Mouse (Mus musculus): ENCODE measurements at regions not wholly inside any gene's neighbourhood (a gene's known extent, or its start where the extent isn't known, plus 50 kb on each side); places are given as distances from the start of the nearest gene placed in this dataset.

- peak; percentile 43 for DNase-seq (ENCODE audit: low read depth)
- no peak for TF ChIP-seq POLR2A (IDR thresholded peaks at IDR 0.05; ENCODE audit: borderline replicate concordance, extremely low read depth, insufficient read depth, insufficient read length, poor library complexity, severe bottlenecking)
- peak; percentile 34; the same call in 1 of the 2 replicates for TF ChIP-seq CTCF (IDR thresholded peaks at IDR 0.05; ENCODE audit: borderline replicate concordance, extremely low read depth, insufficient read depth, insufficient read length)
Measured at GRCm38 (mm10) chr6:112026261-112027205, 247.0 kb upstream of the Lmcd1 start.

- peak; percentile 89 for DNase-seq (ENCODE audit: low read depth)
- no peak for TF ChIP-seq POLR2A (IDR thresholded peaks at IDR 0.05; ENCODE audit: borderline replicate concordance, extremely low read depth, insufficient read depth, insufficient read length, poor library complexity, severe bottlenecking)
- no peak for TF ChIP-seq CTCF (IDR thresholded peaks at IDR 0.05; ENCODE audit: borderline replicate concordance, extremely low read depth, insufficient read depth, insufficient read length)
Measured at GRCm38 (mm10) chr6:112050548-112051184, 222.9 kb upstream of the Lmcd1 start.

- DNase-seq (ENCODE audit: low read depth): peak; percentile 14
- TF ChIP-seq CTCF (IDR thresholded peaks at IDR 0.05; ENCODE audit: borderline replicate concordance, extremely low read depth, insufficient read depth, insufficient read length) (no peak), POLR2A (IDR thresholded peaks at IDR 0.05; ENCODE audit: borderline replicate concordance, extremely low read depth, insufficient read depth, insufficient read length, poor library complexity, severe bottlenecking) (no peak)
Measured at GRCm38 (mm10) chr6:112052193-112052592, 221.4 kb upstream of the Lmcd1 start.

GRCm38 (mm10) chr6:112057895-112058294 lies 215.7 kb upstream of the Lmcd1 start:
- DNase-seq (ENCODE audit: low read depth): no peak
- TF ChIP-seq CTCF (IDR thresholded peaks at IDR 0.05; ENCODE audit: borderline replicate concordance, extremely low read depth, insufficient read depth, insufficient read length): no peak
- no peak for TF ChIP-seq POLR2A (IDR thresholded peaks at IDR 0.05; ENCODE audit: borderline replicate concordance, extremely low read depth, insufficient read depth, insufficient read length, poor library complexity, severe bottlenecking)

GRCm38 (mm10) chr6:112062956-112063355 lies 210.6 kb upstream of the Lmcd1 start:
- peak; percentile 20 for DNase-seq (ENCODE audit: low read depth)
- TF ChIP-seq POLR2A (IDR thresholded peaks at IDR 0.05; ENCODE audit: borderline replicate concordance, extremely low read depth, insufficient read depth, insufficient read length, poor library complexity, severe bottlenecking) (no peak), CTCF (IDR thresholded peaks at IDR 0.05; ENCODE audit: borderline replicate concordance, extremely low read depth, insufficient read depth, insufficient read length) (no peak)

- TF ChIP-seq POLR2A (IDR thresholded peaks at IDR 0.05; ENCODE audit: borderline replicate concordance, extremely low read depth, insufficient read depth, insufficient read length, poor library complexity, severe bottlenecking) (no peak), CTCF (IDR thresholded peaks at IDR 0.05; ENCODE audit: borderline replicate concordance, extremely low read depth, insufficient read depth, insufficient read length) (no peak)
- DNase-seq (ENCODE audit: low read depth): no peak
Measured at GRCm38 (mm10) chr6:112090597-112090996, 183.0 kb upstream of the Lmcd1 start.

- peak; percentile 84 for DNase-seq (ENCODE audit: low read depth)
- TF ChIP-seq CTCF (IDR thresholded peaks at IDR 0.05; ENCODE audit: borderline replicate concordance, extremely low read depth, insufficient read depth, insufficient read length): peak; percentile 68; the same call in 1 of the 2 replicates
- TF ChIP-seq POLR2A (IDR thresholded peaks at IDR 0.05; ENCODE audit: borderline replicate concordance, extremely low read depth, insufficient read depth, insufficient read length, poor library complexity, severe bottlenecking): no peak
Measured at GRCm38 (mm10) chr6:112091125-112091763, 182.3 kb upstream of the Lmcd1 start.

GRCm38 (mm10) chr6:112093300-112093699 lies 180.3 kb upstream of the Lmcd1 start:
- TF ChIP-seq CTCF (IDR thresholded peaks at IDR 0.05; ENCODE audit: borderline replicate concordance, extremely low read depth, insufficient read depth, insufficient read length) (peak; percentile 6; the same call in 1 of the 2 replicates), POLR2A (IDR thresholded peaks at IDR 0.05; ENCODE audit: borderline replicate concordance, extremely low read depth, insufficient read depth, insufficient read length, poor library complexity, severe bottlenecking) (no peak)
- peak; percentile 60 for DNase-seq (ENCODE audit: low read depth)

- TF ChIP-seq POLR2A (IDR thresholded peaks at IDR 0.05; ENCODE audit: borderline replicate concordance, extremely low read depth, insufficient read depth, insufficient read length, poor library complexity, severe bottlenecking) (no peak), CTCF (IDR thresholded peaks at IDR 0.05; ENCODE audit: borderline replicate concordance, extremely low read depth, insufficient read depth, insufficient read length) (no peak)
- no peak for DNase-seq (ENCODE audit: low read depth)
Measured at GRCm38 (mm10) chr6:112097699-112098098, 175.9 kb upstream of the Lmcd1 start.

GRCm38 (mm10) chr6:112108651-112109050 lies 164.9 kb upstream of the Lmcd1 start:
- TF ChIP-seq POLR2A (IDR thresholded peaks at IDR 0.05; ENCODE audit: borderline replicate concordance, extremely low read depth, insufficient read depth, insufficient read length, poor library complexity, severe bottlenecking): no peak
- DNase-seq (ENCODE audit: low read depth): peak; percentile 88

GRCm38 (mm10) chr6:112119180-112119579 lies 154.4 kb upstream of the Lmcd1 start:
- DNase-seq (ENCODE audit: low read depth): peak; percentile 11
- TF ChIP-seq CTCF (IDR thresholded peaks at IDR 0.05; ENCODE audit: borderline replicate concordance, extremely low read depth, insufficient read depth, insufficient read length) (peak; percentile 26; the same call in 1 of the 2 replicates), POLR2A (IDR thresholded peaks at IDR 0.05; ENCODE audit: borderline replicate concordance, extremely low read depth, insufficient read depth, insufficient read length, poor library complexity, severe bottlenecking) (no peak)

All from brain, embryonic 14.5 days (tissue).